Mouse (Mus musculus): ENCODE data around the gene Nr0b2.
A peak's percentile ranks its signal among the peaks of the same experiment; 100 is the strongest.
"Not testable (repeated sequence)": the region's sequence is repeated elsewhere in the genome, so short reads cannot be mapped to it uniquely, and the experiment has no call there.

Gene Nr0b2

GRCm38 (mm10) chr4:133552768-133553447, at the start of gene Nr0b2:
TSS of gene Nr0b2 (plus strand) at chr4:133553376.
- DNase-seq: peak; percentile 50

GRCm38 (mm10) chr4:133504300-133504699, 48.9 kb upstream of the Nr0b2 start:
- DNase-seq: no peak

GRCm38 (mm10) chr4:133504755-133505485, 48.3 kb upstream of the Nr0b2 start:
- DNase-seq: no peak

- no peak for DNase-seq
Measured at GRCm38 (mm10) chr4:133506573-133506972, 46.6 kb upstream of the Nr0b2 start.

- no peak for DNase-seq
Measured at GRCm38 (mm10) chr4:133508990-133509389, 44.2 kb upstream of the Nr0b2 start.

- DNase-seq: no peak
Measured at GRCm38 (mm10) chr4:133511050-133511449, 42.1 kb upstream of the Nr0b2 start.

- not testable (repeated sequence) for DNase-seq
Measured at GRCm38 (mm10) chr4:133512511-133512910, 40.7 kb upstream of the Nr0b2 start.

- DNase-seq: peak; percentile 62
Measured at GRCm38 (mm10) chr4:133512972-133513371, 40.2 kb upstream of the Nr0b2 start.

GRCm38 (mm10) chr4:133518601-133519368, 34.4 kb upstream of the Nr0b2 start, which contains the start of gene Kdf1:
TSS of gene Kdf1 (plus strand) at chr4:133518963.
- DNase-seq: peak; percentile 11

GRCm38 (mm10) chr4:133519369-133519665, 33.9 kb upstream of the Nr0b2 start:
- DNase-seq: no peak

GRCm38 (mm10) chr4:133521502-133521901, 31.7 kb upstream of the Nr0b2 start:
- DNase-seq: no peak

GRCm38 (mm10) chr4:133527788-133528187, 25.4 kb upstream of the Nr0b2 start:
- no peak for DNase-seq

- no peak for DNase-seq
Measured at GRCm38 (mm10) chr4:133532777-133533176, 20.4 kb upstream of the Nr0b2 start.

- DNase-seq: no peak
Measured at GRCm38 (mm10) chr4:133536081-133536480, 17.1 kb upstream of the Nr0b2 start.

GRCm38 (mm10) chr4:133536652-133537051, 16.5 kb upstream of the Nr0b2 start:
- DNase-seq: no peak

- peak; percentile 96 for DNase-seq
Measured at GRCm38 (mm10) chr4:133545272-133546231, 7.6 kb upstream of the Nr0b2 start, which contains the start of gene Nudc. TSS of gene Nudc (minus strand) at chr4:133545996.

- no peak for DNase-seq
Measured at GRCm38 (mm10) chr4:133552029-133552428, 1.1 kb upstream of the Nr0b2 start.

- DNase-seq: no peak
Measured at GRCm38 (mm10) chr4:133553448-133554330, 513 bp downstream of the Nr0b2 start.

- peak; percentile 54 for DNase-seq
Measured at GRCm38 (mm10) chr4:133557041-133557717, 4.0 kb downstream of the Nr0b2 start.

- DNase-seq: no peak
Measured at GRCm38 (mm10) chr4:133559846-133560245, 6.7 kb downstream of the Nr0b2 start.

- DNase-seq: no peak
Measured at GRCm38 (mm10) chr4:133561622-133562021, 8.4 kb downstream of the Nr0b2 start.
